Mouse (Mus musculus): Measurements from ENCODE around the gene Abca5.

DNA sequence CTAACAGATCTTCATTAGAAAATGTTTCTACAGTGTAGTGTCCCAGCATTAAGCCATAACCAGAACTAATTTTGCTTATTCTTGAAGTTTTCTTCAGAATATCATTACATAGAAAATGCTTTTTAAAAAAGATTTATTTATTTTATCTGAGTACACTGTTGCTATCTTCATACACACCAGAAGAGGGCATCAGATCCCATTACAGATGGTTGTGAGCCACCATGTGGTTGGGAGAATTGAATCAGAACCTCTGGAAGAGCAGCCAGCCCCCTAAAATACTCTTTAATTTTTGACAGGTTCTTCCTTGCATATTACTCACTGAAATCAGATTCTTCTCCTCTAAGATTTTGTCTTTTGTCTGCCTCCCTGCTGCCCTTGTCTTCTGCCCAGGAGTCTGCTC is 104.5 kb downstream of the Abca5 start:
- TF ChIP-seq POLR2A (IDR thresholded peaks at IDR 0.05; ENCODE audit: control insufficient read depth, extremely low read depth, insufficient read depth, low read length, poor library complexity) (no peak), CTCF (IDR thresholded peaks at IDR 0.05; ENCODE audit: borderline replicate concordance, control insufficient read depth, extremely low read depth, insufficient read depth, low read length, poor library complexity) (no peak)
